Mouse (Mus musculus) MEL (cell line): ENCODE measurements at regions not wholly inside any gene's neighbourhood (a gene's known extent, or its start where the extent isn't known, plus 50 kb on each side); places are given as distances from the start of the nearest gene placed in this dataset.
"Not testable (repeated sequence)": the region's sequence is repeated elsewhere in the genome, so short reads cannot be mapped to it uniquely, and the experiment has no call there.

Source experiments
- DNase-seq: peaks from one replicate; pipeline ENCODE4 v3.0.0; 2011; ENCODE audit warnings: low read depth, low spot score
- H3K27ac ChIP-seq: 2 replicates; pipeline ENCODE4 v1.5.1; 2012; ENCODE audit warnings: low read depth, mild to moderate bottlenecking, control low read depth, low read length, moderate library complexity; ENCODE audit not compliant: control insufficient read depth
- H3K27me3 ChIP-seq, 2 experiments: fragments of 150-350 bp in 1 of 2; sonication (generic) in 1 of 2; 2 replicates each; pipeline ENCODE4 v1.6.1; 2012; ENCODE audit warnings: low read length in 2 of 2, mild to moderate bottlenecking in 2 of 2, improper control_type of control experiment in 1 of 2, moderate library complexity in 1 of 2; ENCODE audit not compliant: insufficient read depth in 2 of 2, control insufficient read depth in 1 of 2
- H3K36me3 ChIP-seq, 2 experiments: 2 replicates each; pipeline ENCODE4 v1.6.1; 2012 to 2014; ENCODE audit warnings: low read length in 2 of 2, improper control_type of control experiment in 1 of 2, inconsistent platforms in 1 of 2, mild to moderate bottlenecking in 1 of 2; ENCODE audit not compliant: insufficient read depth in 2 of 2, control insufficient read depth in 1 of 2
- H3K4me1 ChIP-seq, 2 experiments: fragments of 150-350 bp in 1 of 2; sonication (generic) in 1 of 2; 2 replicates each; pipeline ENCODE4 v1.6.1; 2012; ENCODE audit warnings: low read length in 2 of 2, improper control_type of control experiment in 1 of 2, mild to moderate bottlenecking in 1 of 2; ENCODE audit not compliant: insufficient read depth in 2 of 2, control insufficient read depth in 1 of 2
- H3K4me3 ChIP-seq, 2 experiments: fragments of 150-350 bp in 1 of 2; sonication (generic) in 1 of 2; 2 replicates each; pipeline ENCODE4 v1.5.1; 2012; ENCODE audit warnings: low read depth in 2 of 2, low read length in 2 of 2, mild to moderate bottlenecking in 2 of 2, moderate library complexity in 2 of 2, control low read depth in 1 of 2, improper control_type of control experiment in 1 of 2; ENCODE audit not compliant: control insufficient read depth in 1 of 2, insufficient read depth in 1 of 2
- H3K79me2 ChIP-seq: 2 replicates; pipeline ENCODE4 v1.6.1; 2012; ENCODE audit warnings: mild to moderate bottlenecking, low read length, moderate library complexity; ENCODE audit not compliant: control insufficient read depth, poor library complexity, insufficient read depth
- H3K9ac ChIP-seq: 2 replicates; pipeline ENCODE4 v1.6.1; 2012; ENCODE audit warnings: low read depth, mild to moderate bottlenecking, control low read depth, low read length, moderate library complexity; ENCODE audit not compliant: control insufficient read depth, poor library complexity, severe bottlenecking
- H3K9me3 ChIP-seq: fragments of 150-350 bp; sonication (generic); replicated peaks from 2 replicates; pipeline ENCODE4 v1.6.1; 2012; ENCODE audit warnings: mild to moderate bottlenecking, low read length, improper control_type of control experiment, moderate library complexity; ENCODE audit not compliant: insufficient read depth
- GATA1 ChIP-seq: IDR thresholded peaks from 2 replicates; pipeline ENCODE4 v1.6.1; 2011; ENCODE audit warnings: low read depth, low read length, improper control_type of control experiment
- KAT2A ChIP-seq: conservative IDR thresholded peaks from 2 replicates; pipeline ENCODE4 v1.6.1; 2012; ENCODE audit warnings: low read depth, low read length, improper control_type of control experiment, inconsistent platforms
- MYB ChIP-seq: IDR thresholded peaks from 2 replicates; pipeline ENCODE4 v1.6.1; 2011; ENCODE audit warnings: mild to moderate bottlenecking, low read depth, low read length, improper control_type of control experiment
- NELFE ChIP-seq: IDR thresholded peaks from 2 replicates; pipeline ENCODE4 v1.6.1; 2011; ENCODE audit warnings: low read depth, low read length, improper control_type of control experiment
- NRF1 ChIP-seq: IDR thresholded peaks from 2 replicates; pipeline ENCODE4 v1.6.1; 2014; ENCODE audit warnings: low read depth, mild to moderate bottlenecking, inconsistent platforms, low read length, improper control_type of control experiment, moderate library complexity; ENCODE audit not compliant: poor library complexity, insufficient read depth, severe bottlenecking
- RCOR1 ChIP-seq: IDR thresholded peaks from 2 replicates; pipeline ENCODE4 v1.6.1; 2012; ENCODE audit warnings: low read depth, mild to moderate bottlenecking, inconsistent platforms, low read length, improper control_type of control experiment
- SIN3A ChIP-seq: IDR thresholded peaks from 2 replicates; pipeline ENCODE4 v1.6.1; 2012; ENCODE audit warnings: low read length, improper control_type of control experiment, inconsistent platforms
- TAL1 ChIP-seq: IDR thresholded peaks from 2 replicates; pipeline ENCODE4 v1.6.1; 2012; ENCODE audit warnings: mild to moderate bottlenecking, inconsistent platforms, low read length, moderate library complexity, mixed read lengths
- ZNF384 ChIP-seq: IDR thresholded peaks from 2 replicates; pipeline ENCODE4 v1.6.1; 2012; ENCODE audit warnings: low read depth, mild to moderate bottlenecking, inconsistent platforms, low read length, improper control_type of control experiment

GRCm38 (mm10) chrX:70580171-70580570 is 103.2 kb upstream of the Tmem185a start:
- Histone ChIP-seq H3K27me3 (no peaks in the 10 kb centered on the region), H3K27ac (no peak overlapping the region), H3K79me2 (no peaks in the 10 kb centered on the region), H3K4me1 (no peaks in the 10 kb centered on the region), H3K9me3 (no peaks in the 10 kb centered on the region), H3K36me3 (no peaks in the 10 kb centered on the region), H3K9ac (no peak overlapping the region), H3K4me3 (no peak overlapping the region)
- TF ChIP-seq RCOR1 (no peak), ZNF384 (no peak), NELFE (no peak), SIN3A (no peak), TAL1 (no peak), NRF1 (no peak), MYB (no peak), GATA1 (no peak), KAT2A (no peak)
- DNase-seq, result no peak

- H3K9ac ChIP-seq, H3K9me3 ChIP-seq, DNase-seq, H3K4me1 ChIP-seq, H3K36me3 ChIP-seq, H3K4me3 ChIP-seq, H3K27ac ChIP-seq, H3K27me3 ChIP-seq, H3K79me2 ChIP-seq: not testable (repeated sequence)
These were observed 97.3 kb upstream of the Tmem185a start for GRCm38 (mm10) chrX:70574243-70574642.

GRCm38 (mm10) chrX:70570586-70570985 is 93.6 kb upstream of the Tmem185a start:
- H3K79me2 ChIP-seq, result not testable (repeated sequence)

GRCm38 (mm10) chrX:70569339-70569979 is 92.5 kb upstream of the Tmem185a start:
- not testable (repeated sequence) for H3K27me3 ChIP-seq, H3K27ac ChIP-seq, H3K79me2 ChIP-seq, H3K4me3 ChIP-seq, H3K9ac ChIP-seq, DNase-seq, H3K36me3 ChIP-seq, H3K9me3 ChIP-seq, H3K4me1 ChIP-seq

More at GRCm38 (mm10) chrX:70570586-70570985, 93.6 kb upstream of the Tmem185a start:
- H3K27ac ChIP-seq, H3K4me3 ChIP-seq, H3K36me3 ChIP-seq, H3K9me3 ChIP-seq, H3K27me3 ChIP-seq, DNase-seq, H3K4me1 ChIP-seq, H3K9ac ChIP-seq: not testable (repeated sequence)
